Mouse (Mus musculus) retina, postnatal 1 day (tissue): ENCODE measurements around the gene Slc39a11.
A peak's percentile ranks its signal among the peaks of the same experiment; 100 is the strongest.

Source experiments
- DNase-seq: peaks from one replicate; pipeline ENCODE4 v3.0.0-alpha.2; 2012

Slc39a11 gene

GRCm38 (mm10) chr11:113538406-113538917 is 111.4 kb downstream of the Slc39a11 start:
- DNase-seq, result no peak

- DNase-seq, result no peak
Observed at GRCm38 (mm10) chr11:113537715-113538114, 112.2 kb downstream of the Slc39a11 start.

GRCm38 (mm10) chr11:113537199-113537586 is 112.7 kb downstream of the Slc39a11 start:
- DNase-seq, result no peak

GRCm38 (mm10) chr11:113536308-113537198 is 113.3 kb downstream of the Slc39a11 start:
- DNase-seq, result no peak

- DNase-seq, result no peak
Observed at GRCm38 (mm10) chr11:113534341-113534740, 115.5 kb downstream of the Slc39a11 start.

GRCm38 (mm10) chr11:113533931-113534330 is 115.9 kb downstream of the Slc39a11 start:
- DNase-seq, result no peak

GRCm38 (mm10) chr11:113528391-113528790 is 121.5 kb downstream of the Slc39a11 start:
- DNase-seq, result no peak

GRCm38 (mm10) chr11:113525731-113526130 is 124.1 kb downstream of the Slc39a11 start:
- DNase-seq, result peak; percentile 75

GRCm38 (mm10) chr11:113522726-113523125 is 127.2 kb downstream of the Slc39a11 start:
- DNase-seq, result no peak

- peak; percentile 74 for DNase-seq
Observed at GRCm38 (mm10) chr11:113521469-113522190, 128.2 kb downstream of the Slc39a11 start.

GRCm38 (mm10) chr11:113520851-113521461 is 128.9 kb downstream of the Slc39a11 start:
- peak; percentile 49 for DNase-seq

- no peak for DNase-seq
Observed at GRCm38 (mm10) chr11:113520373-113520772, 129.5 kb downstream of the Slc39a11 start.

- DNase-seq, result no peak
Observed at GRCm38 (mm10) chr11:113519973-113520372, 129.9 kb downstream of the Slc39a11 start.

- DNase-seq, result no peak
Observed at GRCm38 (mm10) chr11:113518176-113518575, 131.7 kb downstream of the Slc39a11 start.

GRCm38 (mm10) chr11:113516156-113516555 is 133.7 kb downstream of the Slc39a11 start:
- DNase-seq, result no peak

- no peak for DNase-seq
Observed at GRCm38 (mm10) chr11:113512976-113513375, 136.9 kb downstream of the Slc39a11 start.

GRCm38 (mm10) chr11:113512150-113512549 is 137.7 kb downstream of the Slc39a11 start:
- no peak for DNase-seq

GRCm38 (mm10) chr11:113510969-113511625 is 138.8 kb downstream of the Slc39a11 start:
- no peak for DNase-seq

GRCm38 (mm10) chr11:113510249-113510648 is 139.6 kb downstream of the Slc39a11 start:
- no peak for DNase-seq

- no peak for DNase-seq
Observed at GRCm38 (mm10) chr11:113507716-113508480, 142.0 kb downstream of the Slc39a11 start.

- no peak for DNase-seq
Observed at GRCm38 (mm10) chr11:113505551-113506160, 144.2 kb downstream of the Slc39a11 start.
